Mouse (Mus musculus) skeletal muscle tissue, adult 2 months (tissue): Measurements from ENCODE around the gene Eno3.
A peak's percentile ranks its signal among the peaks of the same experiment; 100 is the strongest.

ENCODE experiments used
- DNase-seq: peaks from one replicate; pipeline ENCODE4 v3.0.0-alpha.2; 2012; ENCODE audit warnings: low read depth, low spot score

Gene Eno3

GRCm38 (mm10) chr11:70656964-70657363 lies at the start of gene Eno3:
Gene Eno3 (plus strand): TSS chr11:70657202.
- DNase-seq: peak; percentile 88

GRCm38 (mm10) chr11:70607611-70608010 lies 49.4 kb upstream of the Eno3 start:
- no peak for DNase-seq

- DNase-seq: no peak
Observed at GRCm38 (mm10) chr11:70608381-70609066, 48.5 kb upstream of the Eno3 start.

GRCm38 (mm10) chr11:70610752-70611151 lies 46.2 kb upstream of the Eno3 start:
- DNase-seq: no peak

GRCm38 (mm10) chr11:70612505-70612904 lies 44.5 kb upstream of the Eno3 start:
- DNase-seq: no peak

GRCm38 (mm10) chr11:70615074-70615473 lies 41.9 kb upstream of the Eno3 start:
- peak; percentile 47 for DNase-seq

- no peak for DNase-seq
Observed at GRCm38 (mm10) chr11:70615516-70616093, 41.4 kb upstream of the Eno3 start, which contains the start of gene 4930544D05Rik. Gene 4930544D05Rik (plus strand): TSS chr11:70615848.

GRCm38 (mm10) chr11:70619101-70619500 lies 37.9 kb upstream of the Eno3 start, which contains the start of gene Chrne:
Gene Chrne (minus strand): TSS chr11:70619216.
- peak; percentile 68 for DNase-seq

- DNase-seq: peak; percentile 86
Observed at GRCm38 (mm10) chr11:70621972-70622814, 34.8 kb upstream of the Eno3 start.

- no peak for DNase-seq
Observed at GRCm38 (mm10) chr11:70623053-70623742, 33.8 kb upstream of the Eno3 start.

GRCm38 (mm10) chr11:70625473-70625872 lies 31.5 kb upstream of the Eno3 start:
- no peak for DNase-seq

- DNase-seq: no peak
Observed at GRCm38 (mm10) chr11:70626877-70627276, 30.1 kb upstream of the Eno3 start.

- no peak for DNase-seq
Observed at GRCm38 (mm10) chr11:70628431-70628830, 28.6 kb upstream of the Eno3 start.

- no peak for DNase-seq
Observed at GRCm38 (mm10) chr11:70629557-70629956, 27.4 kb upstream of the Eno3 start.

GRCm38 (mm10) chr11:70630129-70630528 lies 26.9 kb upstream of the Eno3 start:
- DNase-seq: no peak

GRCm38 (mm10) chr11:70635601-70636000 lies 21.4 kb upstream of the Eno3 start:
- DNase-seq: no peak

GRCm38 (mm10) chr11:70637764-70638163 lies 19.2 kb upstream of the Eno3 start:
- DNase-seq: no peak

GRCm38 (mm10) chr11:70638293-70638692 lies 18.7 kb upstream of the Eno3 start:
- DNase-seq: no peak

GRCm38 (mm10) chr11:70638714-70639278 lies 18.2 kb upstream of the Eno3 start, which contains the start of gene Gp1ba:
Gene Gp1ba (plus strand): TSS chr11:70639122.
- no peak for DNase-seq

- no peak for DNase-seq
Observed at GRCm38 (mm10) chr11:70639976-70640375, 17.0 kb upstream of the Eno3 start.

- no peak for DNase-seq
Observed at GRCm38 (mm10) chr11:70641241-70641640, 15.8 kb upstream of the Eno3 start.
